Mouse (Mus musculus) urinary bladder, postnatal 25 days (tissue): ENCODE measurements around the gene Ppp2r5c.

Experiments used
- DNase-seq: peaks from one replicate; pipeline ENCODE4 v3.0.0; 2022; ENCODE audit warnings: low spot score

The Ppp2r5c gene

DNA sequence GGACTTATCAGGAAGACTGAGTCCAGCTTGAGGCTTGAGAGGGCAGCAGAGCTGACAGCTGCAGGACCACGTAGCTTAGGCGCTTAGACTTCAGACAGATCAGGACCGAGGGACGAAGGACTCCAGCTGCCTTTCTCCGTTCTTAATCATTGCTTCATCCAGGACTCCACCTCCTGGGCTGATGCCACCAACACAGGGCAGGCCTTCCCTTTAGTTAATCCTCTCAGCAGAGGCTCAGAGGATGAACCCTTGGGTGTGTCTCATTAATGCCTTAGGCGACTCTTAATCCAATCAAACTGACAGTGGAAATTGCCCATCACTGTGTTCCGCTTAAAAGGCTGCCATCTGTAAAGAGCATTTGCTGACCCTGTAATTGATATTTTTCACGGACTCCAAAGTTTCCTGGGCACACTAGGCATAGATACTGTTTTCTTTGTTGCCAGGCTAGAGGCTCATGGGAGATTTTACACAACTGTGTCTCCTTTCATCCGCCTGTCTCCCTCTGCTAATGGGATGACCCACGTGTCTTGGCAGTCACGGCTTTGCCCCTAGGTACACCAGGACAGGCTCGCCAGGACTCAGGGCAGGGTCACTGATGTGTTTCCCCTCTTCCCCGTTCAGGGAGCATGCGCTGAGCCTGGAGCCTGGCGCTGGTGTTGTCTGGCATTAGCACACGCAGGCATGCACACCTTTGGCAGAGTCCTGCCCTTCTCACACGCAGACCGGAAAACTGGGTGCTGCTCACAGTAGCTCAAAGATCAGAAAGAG lies 110.1 kb downstream of the Ppp2r5c start:
- peak; percentile 44 for DNase-seq

DNA sequence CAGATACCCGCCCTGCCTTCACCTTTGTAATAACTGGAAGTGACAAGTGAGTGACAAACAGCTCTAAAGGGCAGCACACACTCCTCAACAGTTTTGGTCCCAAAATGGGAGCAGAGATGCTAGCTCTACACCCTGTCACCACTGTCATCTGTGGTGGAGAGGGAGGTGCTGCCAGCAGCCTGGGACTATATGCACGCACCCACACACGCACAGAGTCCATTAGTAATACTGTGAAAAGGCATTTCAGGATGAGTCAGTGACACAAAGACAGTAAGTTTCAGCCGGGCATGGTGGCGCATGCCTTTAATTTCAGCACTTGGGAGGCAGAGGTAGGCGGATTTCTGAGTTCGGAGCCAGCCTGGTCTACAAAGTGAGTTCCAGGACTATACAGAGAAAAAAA lies 111.3 kb downstream of the Ppp2r5c start:
- no peak for DNase-seq

DNA sequence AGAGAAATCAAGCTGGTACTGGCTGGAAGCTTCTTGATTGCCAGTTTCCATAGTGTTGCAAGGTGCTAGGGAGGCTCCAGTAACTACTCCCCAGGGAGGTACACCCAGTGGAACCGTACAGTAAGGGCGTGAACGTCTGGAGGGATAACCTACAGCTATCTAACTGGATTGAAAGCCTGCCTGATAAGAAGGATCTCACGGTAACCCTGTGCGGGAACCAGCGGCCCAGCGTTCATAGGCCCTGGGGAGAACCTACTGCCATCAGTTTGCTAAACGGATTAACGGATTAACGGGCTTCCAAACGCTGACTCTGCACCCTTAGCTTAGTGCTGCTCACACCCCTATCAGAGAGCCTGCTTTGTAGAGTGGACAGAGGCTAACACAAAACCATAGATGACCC lies 116.5 kb downstream of the Ppp2r5c start:
- no peak for DNase-seq

DNA sequence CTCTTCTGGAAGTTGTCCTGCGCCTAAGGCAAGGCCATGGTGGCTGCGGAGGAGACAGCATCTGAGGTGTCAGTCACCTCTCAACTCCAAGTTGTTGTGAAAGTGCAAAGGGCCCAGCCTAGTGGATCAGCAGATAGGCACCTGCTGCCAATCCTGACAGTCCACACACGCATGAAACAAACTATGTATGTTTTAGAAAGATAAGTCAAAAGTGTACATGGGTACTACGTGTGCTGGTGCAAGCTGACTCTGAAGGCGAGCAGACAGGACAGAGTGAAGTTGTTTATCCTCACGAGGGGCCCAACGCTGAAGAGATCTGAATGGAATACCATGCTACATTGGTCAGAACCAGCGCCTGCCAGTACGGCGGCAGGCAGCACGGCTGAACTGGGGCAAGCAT lies 117.9 kb downstream of the Ppp2r5c start:
- DNase-seq, result no peak

DNA sequence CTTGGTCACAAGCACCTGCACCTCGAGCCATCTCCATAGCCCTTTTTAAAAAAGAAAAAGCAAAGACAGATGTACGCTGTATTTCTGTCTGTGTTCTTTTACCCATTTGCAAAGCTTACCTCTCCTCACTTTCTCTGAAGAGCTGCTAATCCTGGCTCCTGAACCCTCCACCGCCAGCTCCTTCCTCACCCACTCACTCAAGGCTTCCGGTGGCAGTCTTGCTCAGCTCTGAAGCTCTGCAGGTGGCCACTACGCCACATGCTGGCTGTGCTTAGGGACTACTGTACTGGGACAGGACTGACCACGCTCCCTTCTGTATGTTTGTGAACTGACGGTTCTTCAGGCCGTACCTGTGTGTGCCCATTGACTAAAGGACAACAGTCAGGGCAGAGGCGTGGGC lies 119.4 kb downstream of the Ppp2r5c start:
- no peak for DNase-seq

DNA sequence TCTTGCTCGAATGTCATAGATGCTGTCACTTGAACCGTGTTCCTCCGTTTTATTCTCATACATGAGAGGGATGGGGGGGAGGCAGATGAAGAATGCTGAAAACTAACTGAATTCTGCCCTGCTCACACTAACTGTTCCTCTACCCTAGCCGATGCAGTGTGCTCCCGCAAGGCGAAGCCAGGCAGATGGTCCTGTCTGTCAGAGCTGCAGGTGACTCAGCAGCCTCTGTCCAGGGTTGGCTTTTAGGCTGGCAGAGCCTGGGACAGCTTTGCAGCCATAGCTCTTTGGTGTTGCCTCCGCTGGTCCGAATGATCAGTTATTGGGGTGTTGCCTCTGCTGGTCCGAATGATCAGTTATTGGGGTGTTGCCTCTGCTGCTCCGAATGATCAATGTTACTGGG lies 124.1 kb downstream of the Ppp2r5c start:
- DNase-seq, result no peak

DNA sequence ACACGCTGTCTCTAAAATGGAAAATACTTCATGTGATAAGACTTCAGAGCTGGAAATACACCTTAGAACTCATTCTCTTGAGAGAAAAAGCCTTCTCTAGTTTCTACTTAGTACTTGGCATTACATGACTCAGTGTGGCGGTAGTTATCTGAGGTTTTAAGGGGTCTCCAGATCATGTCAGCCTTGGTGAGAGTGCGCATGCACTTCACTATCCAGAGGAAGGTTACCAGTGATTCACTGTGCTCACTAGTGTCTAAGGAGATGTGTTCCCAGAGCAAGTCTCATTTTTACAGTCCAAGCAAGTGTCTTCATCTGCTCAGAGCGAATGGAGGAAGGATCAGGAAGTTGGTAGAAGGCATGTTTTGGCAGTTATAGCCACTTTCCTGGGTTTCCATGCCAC lies 125.4 kb downstream of the Ppp2r5c start:
- no peak for DNase-seq

DNA sequence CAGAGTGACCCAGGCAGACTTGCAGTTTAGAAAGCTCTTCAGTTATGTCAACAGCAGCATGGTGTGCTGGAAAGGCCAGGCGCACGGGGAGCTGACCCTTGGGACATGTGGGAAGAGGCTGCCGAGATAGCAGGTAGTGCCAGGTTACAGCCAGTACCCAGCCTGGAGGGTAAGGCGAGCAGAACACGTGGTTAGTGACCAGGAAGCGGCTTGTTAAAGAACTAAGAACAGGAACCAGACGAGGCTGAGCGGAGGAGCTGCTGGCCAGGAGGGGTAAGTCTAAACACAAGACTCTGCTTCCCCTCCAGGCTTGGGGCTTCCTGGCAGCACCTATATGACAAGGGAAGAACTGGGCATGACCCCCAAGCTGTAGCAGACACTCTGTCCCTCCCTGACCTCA lies 126.7 kb downstream of the Ppp2r5c start:
- DNase-seq, result no peak

DNA sequence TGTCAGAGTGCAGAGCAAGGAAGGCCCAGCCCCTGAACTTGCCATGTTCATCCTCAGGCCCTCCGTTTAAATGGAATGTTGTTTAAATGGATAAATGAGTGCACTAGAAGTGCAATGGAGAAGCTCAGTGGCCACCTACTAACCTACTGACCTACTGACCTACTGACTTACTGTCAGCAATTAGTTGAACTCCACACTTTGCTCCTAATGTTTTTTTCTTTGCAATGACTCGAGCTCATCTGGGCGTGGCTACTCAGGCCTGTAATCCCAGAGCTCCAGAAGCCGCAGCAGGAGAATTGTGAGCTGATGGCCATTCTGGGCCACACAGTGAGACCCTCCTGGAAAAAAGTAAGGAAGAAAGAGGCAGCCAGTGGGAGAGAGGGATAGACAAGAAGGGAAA lies 129.0 kb downstream of the Ppp2r5c start:
- DNase-seq, result no peak

DNA sequence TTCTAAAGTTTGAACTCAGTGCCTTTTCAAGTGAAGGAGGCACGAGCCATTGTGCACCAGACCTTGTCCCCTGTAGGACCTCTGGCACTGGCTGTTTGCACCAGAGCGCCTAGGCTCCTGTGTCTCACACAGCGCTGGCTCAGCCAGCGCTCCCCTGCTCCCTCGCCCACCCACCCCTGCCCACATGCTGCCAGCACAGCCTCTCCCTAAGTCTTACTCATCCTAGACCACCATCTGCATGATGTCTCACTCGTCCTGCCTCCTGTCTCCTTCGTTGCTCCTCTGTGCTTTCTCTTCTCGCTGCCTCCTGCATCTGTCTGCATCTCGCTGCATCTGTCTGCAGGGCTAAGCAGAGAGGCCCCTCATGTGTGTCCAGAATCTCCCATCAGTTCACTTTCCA lies 131.4 kb downstream of the Ppp2r5c start:
- DNase-seq, result no peak

DNA sequence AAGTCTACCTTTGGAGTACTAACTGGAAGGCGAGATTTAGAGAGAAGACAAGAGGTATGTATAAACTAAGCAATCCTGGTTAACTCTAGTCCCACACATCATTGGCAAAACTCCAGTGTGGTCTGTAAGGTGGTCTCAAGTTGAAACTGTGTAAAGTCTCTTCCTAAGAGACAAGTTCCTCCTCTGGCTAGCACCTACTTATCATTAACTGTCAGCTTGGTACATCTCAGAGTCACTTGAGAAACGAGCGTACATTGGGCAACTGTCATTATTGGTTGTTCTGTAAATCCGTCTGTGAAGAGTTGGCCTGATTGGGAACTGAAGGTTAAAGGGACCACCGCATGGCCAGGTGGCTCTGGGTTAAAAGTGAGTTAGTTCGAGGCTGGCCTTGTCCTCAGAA lies 141.7 kb downstream of the Ppp2r5c start:
- DNase-seq, result no peak

DNA sequence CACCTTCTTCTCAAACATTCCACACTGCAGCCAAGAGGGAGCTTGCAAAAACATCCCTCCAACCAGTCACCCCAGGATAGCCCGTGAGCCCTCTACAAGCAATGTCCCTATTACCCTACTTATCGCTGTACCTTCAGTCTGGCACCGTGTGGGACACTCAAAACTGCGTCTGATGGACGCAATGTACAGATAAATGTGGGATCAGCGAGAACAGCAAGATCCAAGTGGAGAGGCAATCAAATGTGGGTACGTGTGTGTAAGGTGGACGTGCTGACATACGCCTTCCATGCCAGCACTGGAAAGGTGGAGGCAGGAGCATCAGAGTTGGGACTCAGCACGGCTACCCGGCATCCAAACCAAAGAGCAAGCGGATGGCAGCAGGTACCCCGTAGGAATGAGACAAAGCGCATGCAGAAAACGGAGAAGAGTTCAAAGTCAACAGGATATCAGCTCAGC lies 143.9 kb downstream of the Ppp2r5c start:
- no peak for DNase-seq

DNA sequence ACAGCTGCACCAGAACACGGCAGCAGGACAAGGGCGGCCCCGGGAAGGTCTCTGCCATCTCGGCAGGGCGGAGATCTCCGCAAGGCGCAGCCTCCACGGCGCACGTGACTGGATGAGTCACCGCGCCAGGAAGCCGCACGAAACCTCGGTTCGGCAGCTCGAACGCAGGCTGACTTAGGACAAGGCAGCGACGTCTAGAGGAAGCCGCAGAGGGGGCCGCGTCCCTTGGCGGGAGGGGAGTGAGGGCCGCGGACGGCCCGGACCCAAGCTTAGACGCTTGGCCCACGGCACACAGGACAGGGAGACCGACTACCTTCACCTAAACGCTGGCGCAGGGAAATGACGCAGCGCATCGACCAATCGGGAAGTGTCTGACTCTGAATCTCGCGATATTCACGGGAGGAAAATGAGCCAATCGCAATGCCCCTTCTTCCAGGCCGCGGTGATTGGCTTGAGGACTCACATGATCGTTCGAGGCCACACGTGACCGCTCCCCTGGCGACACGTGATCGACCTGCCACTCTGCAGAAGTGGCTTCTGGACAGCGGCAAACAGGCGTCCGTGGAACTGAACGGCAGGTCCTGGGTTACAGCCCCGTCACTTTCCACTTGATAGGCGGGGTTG lies 144.5 kb downstream of the Ppp2r5c start:
- DNase-seq, result peak; percentile 93

DNA sequence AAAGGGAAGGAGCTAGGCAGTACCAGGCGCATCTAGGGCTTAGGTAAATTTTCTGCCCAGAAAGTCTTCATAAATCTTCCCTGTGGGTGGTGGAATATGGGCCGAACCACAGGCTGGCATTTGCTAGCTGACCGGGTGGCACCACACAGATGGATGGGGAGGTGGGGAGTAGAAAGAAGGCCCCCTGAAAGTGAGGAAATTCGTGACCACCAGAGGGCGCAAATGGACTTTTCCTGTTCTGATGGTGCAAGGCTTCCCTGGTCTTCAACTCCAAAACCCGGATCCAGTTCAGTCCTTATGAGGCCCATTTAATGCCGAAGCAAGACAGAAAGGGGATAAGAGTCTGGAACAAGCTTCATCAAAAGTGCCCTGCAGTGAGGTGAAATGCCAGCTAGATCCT lies 151.6 kb downstream of the Ppp2r5c start:
- DNase-seq, result peak; percentile 61

DNA sequence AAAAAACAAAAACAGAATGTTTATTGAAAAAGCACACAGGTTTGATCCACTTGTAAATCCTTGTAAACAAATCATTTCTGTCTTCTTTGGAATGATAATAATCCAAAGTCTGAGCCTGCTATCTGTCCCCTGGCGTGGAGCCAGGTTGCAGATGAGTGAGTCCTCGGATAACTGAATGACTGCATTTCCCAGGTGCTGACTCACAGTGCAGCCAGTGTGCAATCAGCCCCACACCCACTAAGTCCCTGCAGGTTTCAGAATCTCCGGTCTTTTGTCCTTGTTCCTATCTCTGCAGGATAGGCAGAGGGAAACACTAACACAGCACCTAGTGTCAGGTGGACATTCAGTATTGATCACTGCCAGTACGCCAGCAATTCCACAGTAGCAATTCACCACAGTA lies 152.9 kb downstream of the Ppp2r5c start:
- DNase-seq, result no peak

DNA sequence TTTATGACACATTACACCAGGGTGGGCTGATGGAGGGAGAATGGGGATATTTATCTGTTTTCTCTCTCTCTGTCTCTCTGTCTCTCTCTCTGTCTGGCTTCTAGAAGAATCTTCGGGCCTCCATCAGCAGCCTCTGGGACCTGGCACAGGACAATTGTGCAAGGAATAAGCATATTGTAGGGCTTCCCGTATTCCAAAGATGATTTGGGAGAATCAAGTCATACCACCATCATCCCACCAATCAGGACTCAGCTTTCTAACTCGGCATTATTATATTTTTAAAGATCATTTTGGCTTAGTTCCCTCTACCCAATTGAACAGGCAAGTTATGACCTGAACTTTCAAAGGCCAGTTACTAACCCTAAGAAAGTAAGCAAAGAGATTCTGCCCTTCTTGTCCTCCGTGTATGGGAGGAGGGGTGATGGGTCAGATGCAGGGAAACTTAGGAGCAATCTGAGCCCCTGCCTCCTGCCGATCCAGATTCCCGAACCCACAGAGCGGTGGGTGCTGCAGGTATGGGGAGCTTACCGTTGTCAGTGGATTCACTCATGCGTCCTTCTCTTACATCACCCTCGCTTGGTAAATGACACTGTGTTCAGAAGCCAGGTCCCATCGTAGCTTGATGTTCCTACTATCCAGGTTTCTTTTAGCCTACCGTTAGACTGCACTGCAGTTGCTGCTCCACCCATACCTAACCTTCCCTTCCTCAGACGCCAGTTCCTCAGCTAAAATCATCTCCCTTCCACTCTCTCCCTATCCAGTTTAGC lies 153.5 kb downstream of the Ppp2r5c start:
- DNase-seq, result no peak

DNA sequence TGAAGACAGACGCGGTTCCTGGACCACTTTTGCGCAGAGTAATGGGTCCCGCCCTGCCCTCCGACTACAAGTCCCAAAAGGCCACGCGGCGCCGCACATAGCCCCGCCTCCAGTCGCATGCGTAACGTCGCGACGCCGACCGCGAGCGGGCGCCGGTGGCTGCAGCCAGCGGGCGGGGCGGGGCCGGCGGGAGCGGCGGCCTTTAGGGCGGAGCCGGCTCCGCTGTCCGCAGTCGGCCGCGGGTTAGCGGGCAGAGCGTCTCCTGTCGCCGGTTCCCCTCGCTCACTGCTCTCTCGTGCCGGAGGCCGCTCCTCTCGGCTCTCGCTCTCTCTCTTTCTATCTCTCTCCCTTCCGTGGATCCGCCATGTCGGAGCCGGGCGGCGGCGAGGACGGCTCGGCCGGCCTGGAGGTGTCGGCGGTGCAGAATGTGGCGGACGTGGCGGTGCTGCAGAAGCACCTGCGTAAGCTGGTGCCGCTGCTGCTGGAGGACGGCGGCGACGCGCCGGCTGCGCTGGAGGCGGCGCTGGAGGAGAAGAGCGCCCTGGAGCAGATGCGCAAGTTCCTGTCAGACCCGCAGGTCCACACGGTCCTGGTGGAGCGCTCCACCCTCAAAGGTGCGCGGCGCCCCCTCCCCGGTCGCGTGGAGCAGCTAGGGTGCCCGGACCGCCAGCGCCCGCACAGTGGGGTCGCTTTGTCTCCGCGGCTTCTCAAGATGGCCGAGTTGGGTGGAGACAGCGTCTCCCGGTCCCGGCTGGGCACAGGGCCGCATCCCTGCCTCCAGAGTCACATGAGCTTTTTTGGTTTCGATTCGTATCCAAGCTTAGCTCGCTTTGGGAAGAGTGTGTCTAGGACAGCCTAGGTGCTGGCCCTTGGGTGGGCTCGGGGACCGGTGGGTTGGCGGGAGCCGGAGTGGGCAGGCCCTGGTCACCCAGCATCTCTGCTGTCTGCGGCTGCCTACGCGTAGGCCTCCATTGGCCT lies 154.6 kb downstream of the Ppp2r5c start, which contains the start of gene Dync1h1:
Gene Dync1h1, plus strand, starts transcription at position 212 of the 978 bp plus-strand sequence.
- peak; percentile 94 for DNase-seq

DNA sequence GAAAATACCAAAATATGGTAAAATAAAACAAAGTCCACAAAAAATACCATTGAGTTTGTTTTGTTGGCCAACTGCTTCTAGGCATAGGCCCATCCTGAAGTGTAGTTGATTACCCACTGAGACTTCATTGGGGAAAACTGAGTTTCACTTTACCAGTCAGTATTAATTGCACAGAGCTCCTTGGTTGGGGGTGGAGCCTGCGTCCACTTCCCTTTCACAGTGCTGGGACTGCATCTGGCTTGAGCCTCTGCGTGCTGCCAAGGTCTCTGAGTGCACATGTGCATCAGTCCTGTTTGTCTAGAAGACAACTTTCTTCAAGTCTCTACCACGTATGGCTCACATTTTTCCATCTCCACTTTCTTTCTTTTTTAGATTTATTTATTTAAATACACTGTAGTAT lies 159.2 kb downstream of the Ppp2r5c start:
- DNase-seq, result no peak

DNA sequence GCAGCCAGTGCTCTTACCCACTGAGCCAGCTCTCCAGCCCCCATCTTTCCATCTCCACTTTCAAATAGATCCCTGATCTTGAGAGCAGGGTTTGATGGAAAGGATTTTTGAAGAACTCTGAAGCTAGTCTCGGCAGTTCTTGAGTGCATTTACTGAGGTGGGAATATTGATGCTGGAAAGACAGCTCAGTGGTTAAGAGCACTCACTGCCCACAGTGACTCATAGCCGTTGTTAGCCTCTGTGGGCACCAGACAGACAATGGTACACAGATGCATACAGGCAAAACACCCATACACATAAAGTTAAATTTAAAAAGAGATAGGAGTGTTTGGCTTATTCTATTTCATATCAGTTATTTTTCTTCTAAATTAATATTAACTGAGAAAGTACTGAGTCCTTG lies 159.8 kb downstream of the Ppp2r5c start:
- DNase-seq, result no peak

DNA sequence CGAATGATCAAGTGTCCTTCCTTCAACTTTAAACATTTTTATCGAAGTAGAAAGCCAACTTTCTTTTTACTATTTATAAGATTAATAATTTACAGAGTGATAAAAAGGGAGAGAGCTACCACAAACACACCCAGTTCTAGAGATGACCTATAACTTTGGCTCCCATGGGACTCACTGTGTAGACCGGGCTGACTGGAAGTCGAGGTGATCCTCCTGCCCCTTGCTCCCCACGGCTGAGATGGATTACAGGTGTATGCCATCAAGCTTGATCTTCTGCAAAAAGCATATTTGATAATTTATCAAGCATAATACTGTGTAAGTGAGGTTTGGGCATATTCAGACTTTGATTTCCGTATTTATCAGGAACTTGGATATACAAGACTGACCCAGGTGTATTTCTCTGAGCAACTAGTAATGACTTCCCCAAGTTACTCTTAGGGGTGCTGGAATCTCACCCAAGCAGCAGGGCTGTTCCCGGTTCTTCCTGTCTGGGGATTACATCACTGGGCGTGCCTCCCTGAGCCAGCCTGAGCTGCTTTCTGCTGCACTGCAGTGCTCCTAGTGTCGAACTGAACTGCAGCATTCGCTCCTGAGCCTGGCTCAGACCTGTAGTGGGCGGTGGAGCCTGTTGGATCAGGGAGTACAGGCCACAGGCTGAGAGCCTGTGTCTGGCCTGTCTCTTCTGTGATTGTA lies 161.7 kb downstream of the Ppp2r5c start:
- peak; percentile 51 for DNase-seq

DNA sequence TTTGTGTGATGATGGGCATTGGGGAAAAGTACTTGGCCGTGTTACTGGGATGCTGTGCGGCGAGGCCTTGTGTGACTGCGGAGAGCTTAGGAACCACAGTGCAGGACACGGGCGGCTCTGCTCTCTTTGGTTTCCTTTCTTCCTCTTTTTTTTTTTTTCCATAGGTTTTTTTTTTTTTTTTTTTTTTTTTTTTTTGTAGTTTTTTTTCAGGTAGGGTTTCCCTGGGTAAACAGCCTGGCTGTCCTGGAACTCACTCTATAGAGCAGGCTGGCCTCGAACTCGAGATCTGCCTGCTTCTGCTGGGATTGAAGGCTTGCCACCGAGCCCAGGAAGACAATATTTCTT lies 162.2 kb downstream of the Ppp2r5c start:
- DNase-seq, result no peak
